Mouse (Mus musculus) neural tube, embryonic 12.5 days (tissue): Measurements from ENCODE around the gene Ppargc1a. TPM values are rescaled to one million over a fixed set of nuclear protein-coding genes. Genes with fewer than 3 reads are reported as not detected.

Source experiments
- ATAC-seq: fragments of 200-750 bp; cut with Nextera tagmentation; 2 replicates; pipeline ENCODE4 v1.8.0; 2017; ENCODE audit warnings: low read depth, mild to moderate bottlenecking, moderate TSS enrichment, moderate library complexity; ENCODE audit not compliant: low FRiP score
- H3K27ac ChIP-seq: fragments of 300-500 bp; sonication (generic); 2 replicates; pipeline ENCODE4 v1.5.1; 2016
- H3K27me3 ChIP-seq: fragments of 300-500 bp; sonication (generic); replicated peaks from 2 replicates; pipeline ENCODE4 v1.6.1; 2016; ENCODE audit warnings: mild to moderate bottlenecking
- H3K36me3 ChIP-seq: fragments of 300-500 bp; sonication (generic); 2 replicates; pipeline ENCODE4 v1.6.1; 2016; ENCODE audit warnings: mild to moderate bottlenecking
- H3K4me1 ChIP-seq: fragments of 300-500 bp; sonication (generic); 2 replicates; pipeline ENCODE4 v1.6.1; 2016
- H3K4me2 ChIP-seq: fragments of 300-500 bp; sonication (generic); replicated peaks from 2 replicates; pipeline ENCODE4 v1.6.1; 2016; ENCODE audit warnings: mild to moderate bottlenecking
- H3K4me3 ChIP-seq: fragments of 300-500 bp; sonication (generic); 2 replicates; pipeline ENCODE4 v1.5.1; 2016
- H3K9ac ChIP-seq: fragments of 300-500 bp; sonication (generic); 2 replicates; pipeline ENCODE4 v1.6.1; 2016; ENCODE audit warnings: mild to moderate bottlenecking
- H3K9me3 ChIP-seq: fragments of 300-500 bp; sonication (generic); 2 replicates; pipeline ENCODE4 v1.6.1; 2016; ENCODE audit warnings: mild to moderate bottlenecking
- WGBS: fragments of 180-500 bp; shearing (Covaris S2); methylation state at CpG from one replicate; pipeline ENCODE4 v1.1.7; 2016; 5-methylcytosine and 5-hydroxymethylcytosine counted together
- polyA plus RNA-seq: library from polyadenylated mRNA; unstranded; fragments of >200 nt; fragmentation: Nextera tagmentation; extraction: Ambion mirVana; gene quantifications from 2 replicates; pipeline ENCODE4 v1.2.1, GENCODE M21; 2016

Gene Ppargc1a
- 3.8 and 4.2 TPM in 2 replicates for polyA plus RNA-seq

DNA sequence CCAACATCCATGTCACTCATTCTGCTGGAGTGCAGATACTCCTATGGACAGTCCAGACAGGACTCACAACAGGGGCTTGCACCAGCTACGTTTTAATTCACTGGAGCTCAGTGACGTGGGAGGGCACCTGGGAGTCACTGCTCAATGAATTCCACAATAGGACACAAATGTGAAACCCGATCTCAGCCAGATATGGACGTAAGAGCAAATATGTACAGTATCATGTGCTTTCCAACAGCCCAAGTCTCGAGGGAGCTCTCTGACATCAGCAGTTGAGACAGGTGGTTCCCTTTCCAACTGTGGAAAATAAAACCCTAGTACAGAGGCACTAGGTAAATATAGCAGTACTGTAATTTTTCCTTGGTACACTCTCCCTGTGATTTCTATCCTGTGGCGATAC is at the start of gene Ppargc1a:
TSS of gene Ppargc1a (minus strand) at position 68 of the 400 bp plus-strand sequence.
- Histone ChIP-seq H3K27ac (no peak within 1 kb of the TSS), H3K4me1 (0 out of 2 replicates have a peak, but pooled peaks cover 2% of the 10 kb centered on the region), H3K4me3 (no peak within 1 kb of the TSS), H3K36me3 (no peaks in the 10 kb centered on the region), H3K9ac (no peak within 1 kb of the TSS), H3K27me3 (no peaks in the 10 kb centered on the region), H3K9me3 (no peaks in the 10 kb centered on the region), H3K4me2 (peak within 1 kb of the TSS; percentile 15; the same call in 1 of the 2 replicates)
- 53% methylated on average over 6 of the region's 6 CpGs for WGBS
- ATAC-seq = 0 out of 2 replicates have a peak, but pooled peaks have one; percentile 13

DNA sequence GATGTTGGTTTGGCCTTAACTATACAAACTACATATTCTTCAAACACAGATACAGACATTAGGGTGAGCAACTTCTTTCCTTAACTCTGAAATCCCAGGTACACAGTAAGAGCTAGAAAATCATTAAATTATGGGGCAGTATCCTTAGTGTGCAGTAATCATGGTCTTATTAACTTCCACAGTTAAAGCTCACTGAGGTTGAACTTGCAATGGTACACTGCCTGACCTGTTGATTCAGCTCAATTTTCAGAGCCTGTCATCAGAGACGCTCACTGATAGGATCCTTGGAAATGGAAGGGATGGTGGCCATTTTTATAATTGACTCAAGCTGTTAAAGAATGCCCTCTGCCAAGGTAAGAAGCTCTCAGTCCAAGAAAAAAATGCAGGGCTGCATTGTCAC is 49.4 kb upstream of the Ppargc1a start:
- Histone ChIP-seq H3K4me2 (no peak overlapping the region), H3K27ac (no peak overlapping the region), H3K4me1 (no peaks in the 10 kb centered on the region), H3K36me3 (no peaks in the 10 kb centered on the region), H3K4me3 (no peak overlapping the region), H3K9me3 (no peaks in the 10 kb centered on the region), H3K27me3 (no peaks in the 10 kb centered on the region), H3K9ac (no peak overlapping the region)
- WGBS = 92% methylated on average over 1 of the region's 1 CpGs
- no peak for ATAC-seq

DNA sequence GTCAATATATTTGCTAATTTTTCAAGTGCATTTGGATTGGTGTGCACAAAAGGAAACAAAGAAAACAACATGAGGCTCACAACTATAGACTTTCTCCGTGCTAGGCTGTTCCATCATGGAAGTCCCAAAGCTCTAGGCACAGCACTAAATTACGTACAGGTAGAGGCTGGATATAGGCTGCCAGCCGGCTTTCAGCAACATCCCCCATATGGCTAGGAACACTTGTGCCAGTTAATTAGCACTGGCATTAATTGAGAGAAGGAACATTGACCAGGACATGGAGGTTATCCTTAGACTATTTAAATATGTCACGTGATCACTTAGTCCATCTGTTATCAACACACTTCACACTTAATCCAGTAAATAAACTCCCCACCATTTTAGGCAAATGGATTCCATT is 44.5 kb upstream of the Ppargc1a start:
- Histone ChIP-seq H3K27ac (no peak overlapping the region), H3K4me3 (no peak overlapping the region), H3K27me3 (no peaks in the 10 kb centered on the region), H3K36me3 (no peaks in the 10 kb centered on the region), H3K4me1 (no peaks in the 10 kb centered on the region), H3K9ac (no peak overlapping the region), H3K4me2 (no peak overlapping the region), H3K9me3 (no peaks in the 10 kb centered on the region)
- 86% methylated on average over 4 of the region's 4 CpGs for WGBS
- ATAC-seq = no peak

DNA sequence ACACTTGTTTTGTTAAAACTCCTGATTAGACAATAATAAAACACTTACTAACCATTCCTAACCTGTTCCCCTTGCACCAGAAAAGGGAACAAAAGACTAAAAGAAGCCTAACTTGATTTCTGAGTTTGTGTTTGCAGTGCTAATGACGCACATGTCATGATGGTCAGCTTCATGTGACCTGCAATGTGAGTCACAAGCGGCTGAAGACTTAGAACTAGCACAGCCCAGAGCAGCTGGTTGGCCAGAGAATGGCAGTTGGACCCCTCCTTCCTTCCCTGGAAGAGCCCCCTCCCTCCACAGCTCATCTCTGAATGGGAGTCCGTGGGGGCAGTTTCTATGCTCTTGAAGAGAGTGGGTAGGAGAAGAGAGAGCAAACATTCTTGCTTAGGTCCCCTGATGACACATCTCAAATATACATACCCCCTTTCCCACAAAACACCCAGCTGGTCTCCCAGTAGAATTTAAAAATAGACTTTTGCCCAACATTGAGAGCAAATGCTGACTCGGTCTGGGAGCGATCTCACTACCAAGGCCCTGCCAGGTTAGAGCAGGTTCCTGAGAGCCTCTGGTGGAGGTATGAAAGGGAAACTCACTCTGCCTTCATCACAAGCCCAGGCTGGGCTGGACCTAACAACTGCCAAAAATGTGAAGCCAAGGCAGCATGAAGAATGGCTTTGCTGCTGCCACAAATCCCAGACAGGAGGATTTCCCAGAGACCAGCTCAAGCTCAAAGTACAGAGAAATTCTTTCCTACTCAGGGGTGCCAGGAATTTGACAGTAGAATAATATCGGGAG is 40.4 kb upstream of the Ppargc1a start:
- ATAC-seq = no peak
- Histone ChIP-seq H3K9me3 (no peaks in the 10 kb centered on the region), H3K4me3 (no peak overlapping the region), H3K4me1 (no peaks in the 10 kb centered on the region), H3K9ac (no peak overlapping the region), H3K4me2 (no peak overlapping the region), H3K27me3 (no peaks in the 10 kb centered on the region), H3K36me3 (no peaks in the 10 kb centered on the region), H3K27ac (no peak overlapping the region)
- WGBS = 79% methylated on average over 6 of the region's 6 CpGs

DNA sequence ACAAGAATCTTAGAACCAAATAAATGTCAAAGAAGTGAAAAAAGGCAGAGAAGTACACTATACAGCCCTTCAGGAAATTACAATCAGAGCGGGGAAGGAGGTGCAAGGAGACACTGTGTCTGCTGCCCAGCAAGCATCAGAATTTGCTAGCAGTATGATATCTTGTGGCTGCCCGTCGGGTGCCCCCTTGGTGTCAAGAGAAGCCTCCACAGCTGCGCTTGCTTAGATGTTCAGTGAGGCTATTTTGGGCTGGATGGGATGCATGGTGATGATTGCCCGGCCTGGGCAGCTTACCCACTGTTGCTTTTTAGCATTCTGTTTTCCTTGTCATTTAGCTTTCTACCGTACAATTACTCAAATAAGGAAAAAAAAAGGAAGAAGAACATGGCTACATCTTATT is 32.0 kb upstream of the Ppargc1a start:
- Histone ChIP-seq H3K9me3 (no peaks in the 10 kb centered on the region), H3K27ac (no peak overlapping the region), H3K4me3 (no peak overlapping the region), H3K36me3 (no peaks in the 10 kb centered on the region), H3K9ac (no peak overlapping the region), H3K27me3 (no peaks in the 10 kb centered on the region), H3K4me1 (no peaks in the 10 kb centered on the region), H3K4me2 (no peak overlapping the region)
- ATAC-seq = no peak
- 82% methylated on average over 6 of the region's 6 CpGs for WGBS

DNA sequence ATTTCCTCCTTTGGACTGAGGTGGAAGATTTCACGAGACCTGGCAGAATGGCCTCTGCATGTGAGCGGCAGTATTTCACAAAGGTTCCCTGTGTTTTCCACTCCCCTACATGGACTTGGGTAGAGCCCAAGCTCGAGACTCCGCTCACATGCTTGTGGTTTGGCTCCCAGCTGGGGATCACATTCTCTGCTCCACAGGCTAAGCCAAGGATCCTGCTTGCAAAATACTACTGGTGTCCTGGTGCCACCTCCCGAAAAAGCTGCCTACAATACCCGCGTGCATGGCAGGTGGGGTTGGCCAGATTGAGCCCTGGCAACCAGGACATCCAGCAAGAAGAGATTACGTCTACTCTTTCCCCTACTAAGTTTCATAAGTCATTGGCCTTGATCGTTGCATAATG is 28.1 kb upstream of the Ppargc1a start:
- WGBS = 91% methylated on average over 9 of the region's 9 CpGs
- no peaks in the 10 kb centered on the region for H3K9me3 ChIP-seq
- no peak overlapping the region for H3K9ac ChIP-seq
- ATAC-seq = no peak
- H3K36me3 ChIP-seq = no peaks in the 10 kb centered on the region
- no peaks in the 10 kb centered on the region for H3K27me3 ChIP-seq
- no peak overlapping the region for H3K4me2 ChIP-seq
- H3K27ac ChIP-seq = no peak overlapping the region
- no peaks in the 10 kb centered on the region for H3K4me1 ChIP-seq
- no peak overlapping the region for H3K4me3 ChIP-seq

DNA sequence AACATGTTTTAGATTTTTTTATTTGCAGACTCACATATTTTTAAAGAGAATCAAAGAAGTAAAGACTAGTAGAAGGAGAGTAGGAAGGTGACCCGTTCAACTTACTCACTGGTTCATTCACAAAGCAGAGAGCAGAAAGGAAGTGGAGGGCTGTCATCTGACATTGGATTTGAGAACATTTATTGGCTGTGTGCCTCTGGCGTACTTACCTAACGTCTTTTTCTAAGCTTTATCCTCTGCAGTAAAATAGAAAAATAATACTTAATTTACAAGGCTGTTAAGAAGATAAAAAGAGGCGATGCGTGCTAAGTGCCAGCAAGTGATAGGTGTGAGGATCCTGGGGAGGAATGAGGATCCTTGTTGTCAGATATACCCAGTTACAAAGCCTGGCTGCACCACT is 24.7 kb upstream of the Ppargc1a start:
- no peak overlapping the region for H3K27ac ChIP-seq
- H3K4me1 ChIP-seq = no peaks in the 10 kb centered on the region
- 66% methylated on average over 5 of the region's 5 CpGs for WGBS
- H3K9me3 ChIP-seq = no peaks in the 10 kb centered on the region
- no peak overlapping the region for H3K4me3 ChIP-seq
- H3K36me3 ChIP-seq = no peaks in the 10 kb centered on the region
- no peaks in the 10 kb centered on the region for H3K27me3 ChIP-seq
- no peak overlapping the region for H3K4me2 ChIP-seq
- ATAC-seq = no peak
- H3K9ac ChIP-seq = no peak overlapping the region

DNA sequence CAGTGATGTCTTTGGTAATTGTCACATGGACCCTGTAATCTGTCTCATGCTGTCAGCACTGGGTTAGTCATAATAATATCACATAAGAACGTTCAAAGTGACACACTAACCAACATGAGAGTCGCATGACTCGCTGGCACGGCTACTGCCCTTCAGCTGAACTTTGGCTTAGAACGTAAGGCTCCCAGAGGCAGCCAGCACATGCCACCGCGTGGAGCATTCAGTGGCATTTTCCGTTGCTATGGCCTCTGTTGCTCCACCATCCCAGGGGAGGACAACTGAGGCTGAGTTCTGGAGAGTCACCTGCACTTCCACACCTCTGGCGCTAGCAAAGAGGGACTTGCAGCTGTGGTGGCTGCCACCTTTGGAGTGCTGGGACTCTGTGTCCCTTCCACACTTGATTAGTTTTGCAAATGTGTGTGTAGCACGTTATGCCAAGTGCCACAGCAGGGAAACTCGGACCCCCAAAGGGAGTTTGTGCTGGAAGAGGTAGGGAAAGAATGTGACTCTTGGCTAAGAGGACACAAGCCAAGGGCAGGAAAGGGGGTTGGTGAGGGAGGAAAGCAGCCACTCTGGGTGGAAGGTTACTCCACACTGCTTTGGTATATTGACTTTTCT is 24.1 kb upstream of the Ppargc1a start:
- no peak for ATAC-seq
- H3K36me3 ChIP-seq = no peaks in the 10 kb centered on the region
- H3K4me2 ChIP-seq = no peak overlapping the region
- no peak overlapping the region for H3K27ac ChIP-seq
- WGBS = 46% methylated on average over 11 of the region's 11 CpGs
- no peak overlapping the region for H3K9ac ChIP-seq
- H3K4me1 ChIP-seq = no peaks in the 10 kb centered on the region
- no peaks in the 10 kb centered on the region for H3K27me3 ChIP-seq
- no peaks in the 10 kb centered on the region for H3K9me3 ChIP-seq
- no peak overlapping the region for H3K4me3 ChIP-seq

DNA sequence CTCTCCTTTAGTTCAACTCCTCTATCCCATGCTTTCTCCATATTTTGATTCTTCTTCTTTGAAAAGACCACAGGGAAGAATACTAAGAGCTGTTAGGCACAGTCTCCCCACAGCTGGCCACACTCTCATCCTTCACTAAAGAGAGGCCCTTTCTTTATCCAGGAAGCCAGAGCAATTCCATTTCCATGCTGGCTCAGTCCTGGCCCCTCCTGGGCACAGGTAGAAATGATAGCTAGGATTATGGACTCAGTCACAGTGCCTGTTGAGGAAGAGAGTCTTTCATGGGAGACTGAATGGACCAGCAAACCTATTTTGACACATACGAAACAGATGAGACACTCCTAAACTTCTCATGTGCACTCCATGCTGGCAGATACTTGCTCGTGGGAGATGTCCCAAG is 18.7 kb upstream of the Ppargc1a start:
- Histone ChIP-seq H3K4me2 (no peak overlapping the region), H3K4me3 (no peak overlapping the region), H3K27me3 (no peaks in the 10 kb centered on the region), H3K27ac (no peak overlapping the region), H3K9ac (no peak overlapping the region), H3K9me3 (no peaks in the 10 kb centered on the region), H3K4me1 (peaks cover 4% of the 10 kb centered on the region; the same call in 1 of the 2 replicates), H3K36me3 (no peaks in the 10 kb centered on the region)
- ATAC-seq = no peak
- WGBS = 81% methylated on average over 2 of the region's 2 CpGs

DNA sequence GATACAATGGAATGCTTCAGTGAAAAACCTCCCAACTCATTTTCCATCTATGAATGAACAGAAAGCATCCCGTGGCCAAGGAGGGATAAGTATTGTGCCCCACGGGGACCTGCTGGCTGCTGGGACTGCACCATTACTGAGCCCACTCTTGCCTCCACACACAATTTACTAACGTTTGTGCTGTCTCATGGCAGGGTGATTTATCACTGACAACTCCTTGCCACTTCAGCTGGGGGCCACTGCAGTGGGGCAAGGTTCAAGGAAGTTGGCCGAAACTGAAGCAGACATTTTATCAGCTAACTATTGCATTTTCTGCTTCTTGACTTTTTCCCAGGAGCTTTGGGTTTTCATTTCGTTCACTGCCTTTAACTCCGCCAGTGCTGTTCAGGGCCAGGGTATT is 17.5 kb upstream of the Ppargc1a start:
- H3K36me3 ChIP-seq = no peaks in the 10 kb centered on the region
- no peak overlapping the region for H3K4me3 ChIP-seq
- peaks cover 4% of the 10 kb centered on the region; the same call in 1 of the 2 replicates for H3K4me1 ChIP-seq
- no peak overlapping the region for H3K4me2 ChIP-seq
- no peak overlapping the region for H3K9ac ChIP-seq
- H3K27ac ChIP-seq = no peak overlapping the region
- H3K9me3 ChIP-seq = no peaks in the 10 kb centered on the region
- WGBS = 44% methylated on average over 6 of the region's 6 CpGs
- H3K27me3 ChIP-seq = no peaks in the 10 kb centered on the region
- ATAC-seq = no peak

DNA sequence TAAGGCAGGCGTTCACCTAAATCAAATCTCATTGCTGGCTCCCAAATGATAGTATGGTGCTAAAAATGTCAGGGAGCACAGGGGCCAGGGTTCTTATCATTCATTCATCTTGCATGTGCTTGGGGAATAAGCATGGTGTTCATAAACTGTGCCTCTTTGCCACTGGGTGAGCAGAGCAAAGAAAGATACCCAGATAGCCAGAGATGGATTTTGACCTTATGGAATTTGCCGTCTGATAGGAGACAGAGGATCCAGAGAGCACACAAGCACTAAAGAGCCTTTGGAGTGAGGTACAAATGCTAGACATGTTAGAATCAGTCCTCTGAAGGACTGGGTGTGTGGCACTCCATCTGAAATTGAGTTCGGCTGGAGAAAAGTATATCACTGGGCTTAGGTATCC is 16.7 kb upstream of the Ppargc1a start:
- no peak for ATAC-seq
- WGBS = 93% methylated on average over 3 of the region's 3 CpGs
- H3K4me2 ChIP-seq = no peak overlapping the region
- H3K27ac ChIP-seq = no peak overlapping the region
- no peak overlapping the region for H3K9ac ChIP-seq
- H3K9me3 ChIP-seq = no peaks in the 10 kb centered on the region
- peaks cover 4% of the 10 kb centered on the region; the same call in 1 of the 2 replicates for H3K4me1 ChIP-seq
- H3K4me3 ChIP-seq = no peak overlapping the region
- no peaks in the 10 kb centered on the region for H3K36me3 ChIP-seq
- H3K27me3 ChIP-seq = no peaks in the 10 kb centered on the region

DNA sequence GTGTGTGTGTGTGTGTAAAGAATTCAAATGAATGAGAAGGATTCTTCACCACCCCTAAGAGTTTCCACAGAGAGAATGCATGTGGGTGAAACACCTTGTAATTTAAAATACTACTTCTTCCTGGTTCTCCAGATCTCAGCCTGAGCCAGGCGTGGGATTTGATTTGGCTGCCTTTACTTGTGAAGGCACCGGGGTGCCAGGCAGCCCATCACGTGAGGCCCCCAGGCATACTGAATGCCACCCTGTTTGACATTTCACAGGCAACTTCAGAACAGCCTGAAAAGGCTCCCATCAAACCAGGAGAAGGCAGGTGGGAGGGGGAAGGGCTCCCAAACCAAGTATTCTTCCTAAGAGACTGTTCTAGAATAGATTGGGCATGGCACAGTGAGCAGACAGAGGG is 16.1 kb upstream of the Ppargc1a start:
- Histone ChIP-seq H3K4me1 (peaks cover 4% of the 10 kb centered on the region; the same call in 1 of the 2 replicates), H3K9me3 (no peaks in the 10 kb centered on the region), H3K4me2 (no peak overlapping the region), H3K9ac (no peak overlapping the region), H3K27me3 (no peaks in the 10 kb centered on the region), H3K4me3 (no peak overlapping the region), H3K27ac (no peak overlapping the region), H3K36me3 (no peaks in the 10 kb centered on the region)
- ATAC-seq = no peak
- 81% methylated on average over 3 of the region's 3 CpGs for WGBS
